Mouse (Mus musculus) CH12.LX (cell line): ENCODE data around the gene Lrp3. TPM values are rescaled to one million over a fixed set of nuclear protein-coding genes. Genes with fewer than 3 reads are reported as not detected.

Experiments
- DNase-seq: peaks from one replicate; pipeline ENCODE4 v3.0.0-alpha.2; 2013; ENCODE audit errors: extremely low read depth
- H3K27ac ChIP-seq: 2 replicates; pipeline ENCODE4 v1.5.1; 2012; ENCODE audit warnings: low read depth, mild to moderate bottlenecking, control low read depth, moderate library complexity; ENCODE audit not compliant: insufficient read depth
- H3K27me3 ChIP-seq: replicated peaks from 2 replicates; pipeline ENCODE3; 2012; ENCODE audit warnings: inconsistent platforms
- H3K36me3 ChIP-seq, 2 experiments: replicated peaks in 1 of 2; 2 replicates each; pipeline versions ENCODE3 to v1.6.1; 2012; ENCODE audit warnings: inconsistent platforms in 1 of 2, low read length in 1 of 2, mild to moderate bottlenecking in 1 of 2, mixed read lengths in 1 of 2, moderate library complexity in 1 of 2; ENCODE audit not compliant: control insufficient read depth in 1 of 2, insufficient read depth in 1 of 2
- H3K4me1 ChIP-seq, 2 experiments: 2 replicates each; pipeline ENCODE4 v1.6.1; 2012; ENCODE audit warnings: inconsistent platforms in 1 of 2, moderate library complexity in 1 of 2; ENCODE audit not compliant: insufficient read depth in 2 of 2, control insufficient read depth in 1 of 2
- H3K4me2 ChIP-seq: 2 replicates; pipeline ENCODE4 v1.6.1; 2012; ENCODE audit warnings: low read depth, mild to moderate bottlenecking, control low read depth; ENCODE audit not compliant: poor library complexity, insufficient read depth, severe bottlenecking
- H3K4me3 ChIP-seq, 3 experiments: fragments of 150-350 bp in 1 of 3; sonication (generic) in 1 of 3; replicated peaks in 1 of 3; 2 replicates each; pipeline versions ENCODE3 to v1.5.1; 2011 to 2012; ENCODE audit warnings: low read depth in 2 of 3, low read length in 2 of 3, mild to moderate bottlenecking in 2 of 3, moderate library complexity in 2 of 3, control low read depth in 1 of 3, improper control_type of control experiment in 1 of 3, inconsistent platforms in 1 of 3, mixed read lengths in 1 of 3; ENCODE audit not compliant: poor library complexity in 1 of 3
- H3K79me2 ChIP-seq: replicated peaks from 2 replicates; pipeline ENCODE4 v1.6.1; 2012; ENCODE audit warnings: mild to moderate bottlenecking, moderate library complexity; ENCODE audit not compliant: control insufficient read depth, poor library complexity, insufficient read depth, severe bottlenecking; ENCODE audit errors: extremely low read depth
- H3K9ac ChIP-seq: 2 replicates; pipeline ENCODE4 v1.6.1; 2012; ENCODE audit warnings: low read depth, mild to moderate bottlenecking, control low read depth, moderate library complexity; ENCODE audit not compliant: insufficient read depth
- H3K9me3 ChIP-seq: replicated peaks from 2 replicates; pipeline ENCODE3; 2012; ENCODE audit warnings: low read length, inconsistent platforms, mixed read lengths
- BHLHE40 ChIP-seq: IDR thresholded peaks from 2 replicates; pipeline ENCODE4 v1.6.1; 2011; ENCODE audit warnings: mild to moderate bottlenecking, low read depth, low read length, improper control_type of control experiment
- CHD1 ChIP-seq: IDR thresholded peaks from 2 replicates; pipeline ENCODE4 v1.6.1; 2012; ENCODE audit warnings: low read depth, low read length, improper control_type of control experiment, inconsistent platforms
- CTCF ChIP-seq, 2 experiments: IDR thresholded peaks in 1 of 2; conservative IDR thresholded peaks in 1 of 2; 2 replicates each; pipeline ENCODE4 v1.5.1; 2011 to 2012; ENCODE audit warnings: low read depth in 2 of 2, low read length in 2 of 2, improper control_type of control experiment in 1 of 2, inconsistent platforms in 1 of 2, mild to moderate bottlenecking in 1 of 2, moderate library complexity in 1 of 2
- EP300 ChIP-seq: IDR thresholded peaks from 2 replicates; pipeline ENCODE4 v1.6.1; 2011; ENCODE audit warnings: low read length, improper control_type of control experiment
- GABPA ChIP-seq: IDR thresholded peaks from 2 replicates; pipeline ENCODE4 v1.6.1; 2012; ENCODE audit warnings: low read depth, low read length, improper control_type of control experiment, inconsistent platforms; ENCODE audit not compliant: insufficient replicate concordance
- HCFC1 ChIP-seq: IDR thresholded peaks from 2 replicates; pipeline ENCODE4 v1.6.1; 2012; ENCODE audit warnings: low read depth, mild to moderate bottlenecking, inconsistent platforms, low read length, improper control_type of control experiment
- IRF4 ChIP-seq: IDR thresholded peaks from 2 replicates; pipeline ENCODE4 v1.6.1; 2014; ENCODE audit warnings: low read depth, mild to moderate bottlenecking, inconsistent platforms, low read length, improper control_type of control experiment
- JUN ChIP-seq: IDR thresholded peaks from 2 replicates; pipeline ENCODE4 v1.6.1; 2011; ENCODE audit warnings: low read depth, mild to moderate bottlenecking, low read length, improper control_type of control experiment, moderate library complexity; ENCODE audit not compliant: insufficient read depth
- MAFK ChIP-seq: IDR thresholded peaks from 2 replicates; pipeline ENCODE4 v1.6.1; 2011; ENCODE audit warnings: low read length, improper control_type of control experiment; ENCODE audit not compliant: insufficient replicate concordance
- MEF2A ChIP-seq: IDR thresholded peaks from 2 replicates; pipeline ENCODE4 v1.6.1; 2014; ENCODE audit warnings: low read depth, mild to moderate bottlenecking, inconsistent platforms, low read length, improper control_type of control experiment, borderline replicate concordance
- NRF1 ChIP-seq: IDR thresholded peaks from 2 replicates; pipeline ENCODE4 v1.6.1; 2014; ENCODE audit warnings: low read depth, mild to moderate bottlenecking, inconsistent platforms, low read length, improper control_type of control experiment, moderate library complexity
- POLR2A ChIP-seq: IDR thresholded peaks from 2 replicates; pipeline ENCODE4 v1.6.1; 2011; ENCODE audit warnings: low read depth, mild to moderate bottlenecking, improper control_type of control experiment, low read length
- RAD21 ChIP-seq: IDR thresholded peaks from 2 replicates; pipeline ENCODE4 v1.6.1; 2011; ENCODE audit warnings: low read depth, mild to moderate bottlenecking, low read length, improper control_type of control experiment, moderate library complexity
- RCOR1 ChIP-seq: conservative IDR thresholded peaks from 2 replicates; pipeline ENCODE4 v1.6.1; 2012; ENCODE audit warnings: low read depth, mild to moderate bottlenecking, inconsistent platforms, low read length, improper control_type of control experiment
- SMC3 ChIP-seq: IDR thresholded peaks from 2 replicates; pipeline ENCODE4 v1.6.1; 2011; ENCODE audit warnings: low read depth, low read length, improper control_type of control experiment
- TBP ChIP-seq: conservative IDR thresholded peaks from 2 replicates; pipeline ENCODE4 v1.6.1; 2011; ENCODE audit warnings: low read depth, low read length, improper control_type of control experiment
- UBTF ChIP-seq: IDR thresholded peaks from 2 replicates; pipeline ENCODE4 v1.6.1; 2012; ENCODE audit warnings: low read depth, mild to moderate bottlenecking, inconsistent platforms, low read length, improper control_type of control experiment, moderate library complexity
- USF2 ChIP-seq: conservative IDR thresholded peaks from 2 replicates; pipeline ENCODE4 v1.6.1; 2011; ENCODE audit warnings: low read depth, low read length, improper control_type of control experiment
- ZMIZ1 ChIP-seq: IDR thresholded peaks from 2 replicates; pipeline ENCODE4 v1.6.1; 2012; ENCODE audit warnings: low read depth, mild to moderate bottlenecking, inconsistent platforms, low read length, improper control_type of control experiment
- dilution Hi-C: fragments of 300-500 bp; cut with MboI; formaldehyde crosslinking; loops from 2 replicates; pipeline ENCODE4 v1.14.3; 2020; ENCODE audit warnings: low sequenced_read_pairs; ENCODE audit not compliant: extremely low pct_unique_long_range_greater_than_20kb, extremely low pct_ligation_motif_present
- in situ Hi-C: fragments of 300-500 bp; cut with MboI; formaldehyde crosslinking; loops from 3 replicates; pipeline ENCODE4 v1.14.3; 2019; ENCODE audit warnings: low sequenced_read_pairs, low pct_ligation_motif_present, low pct_unique_long_range_greater_than_20kb, mixed read lengths
- polyA plus RNA-seq: library from polyadenylated mRNA; unstranded; fragments of >175 nt; gene quantifications from 2 replicates; pipeline ENCODE4 v1.2.1, GENCODE M21; 2012; ENCODE audit warnings: low read depth; ENCODE audit not compliant: insufficient read length
- total RNA-seq, 2 experiments: library from RNA; depleted of rRNA; stranded (reverse); fragments of 300-350 nt in 1 of 2; fragments of >200 nt in 1 of 2; gene quantifications; 2 replicates each; pipeline ENCODE4 v1.2.3; 2012 to 2014

Lrp3 gene
- total and polyA plus RNA-seq, 3 experiments, result not detected

DNA sequence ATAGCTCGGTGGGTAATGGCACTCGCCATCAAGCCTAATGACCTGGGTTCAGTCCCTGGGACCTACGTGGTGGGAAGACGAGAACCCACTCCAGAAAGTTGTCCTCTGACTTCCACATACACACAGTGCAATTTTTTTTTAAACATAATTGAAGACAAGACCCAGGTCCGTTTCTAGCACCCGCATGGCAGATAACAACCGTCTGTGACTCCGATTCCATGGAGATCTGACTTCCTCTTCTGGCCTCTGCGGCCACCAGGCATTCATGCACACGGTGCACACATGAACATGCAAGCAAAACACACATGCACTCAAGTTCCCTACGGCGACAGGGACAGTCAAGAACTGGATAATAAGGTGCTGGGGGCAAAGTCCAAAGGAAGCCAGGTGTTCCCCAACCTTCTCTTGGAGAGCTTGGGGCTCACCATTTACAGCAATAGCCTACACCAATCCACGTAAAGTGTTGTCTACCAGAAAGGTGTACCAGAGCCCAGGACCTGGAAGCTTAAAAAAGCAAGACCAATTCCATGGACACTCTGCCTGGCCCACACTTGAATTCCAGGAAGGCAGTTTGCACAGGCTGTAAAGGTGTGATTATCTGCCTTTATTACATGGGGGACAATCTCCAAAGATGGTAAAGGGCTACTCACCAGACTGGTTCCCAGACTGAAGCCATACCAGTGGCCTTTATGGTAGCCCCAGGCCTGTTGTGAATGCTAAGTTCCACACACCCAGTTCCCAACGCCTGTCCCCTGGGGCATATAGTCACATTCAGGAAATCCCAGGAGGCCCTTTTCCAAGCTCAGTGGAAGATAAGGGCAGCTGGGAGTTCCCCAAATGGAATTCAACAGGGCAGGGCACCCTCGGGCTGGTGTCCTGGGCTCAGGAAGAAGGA, 48.5 kb upstream of the Lrp3 start:
- no peak overlapping the region for H3K27ac ChIP-seq
- dilution Hi-C loops, result no loop called here
- H3K4me2 ChIP-seq, result no peak overlapping the region
- H3K36me3 ChIP-seq, result no peaks in the 10 kb centered on the region
- H3K9ac ChIP-seq, result no peak overlapping the region
- in situ Hi-C loops, result no loop called here
- no peak overlapping the region for H3K4me3 ChIP-seq
- H3K27me3 ChIP-seq, result peaks cover 29% of the 10 kb centered on the region
- H3K4me1 ChIP-seq, result no peaks in the 10 kb centered on the region; a peak in 1 of 4 replicates
- DNase-seq, result no peak
- no peaks in the 10 kb centered on the region for H3K79me2 ChIP-seq
- TF ChIP-seq RCOR1, result no peak
- H3K9me3 ChIP-seq, result peaks cover 3% of the 10 kb centered on the region

DNA sequence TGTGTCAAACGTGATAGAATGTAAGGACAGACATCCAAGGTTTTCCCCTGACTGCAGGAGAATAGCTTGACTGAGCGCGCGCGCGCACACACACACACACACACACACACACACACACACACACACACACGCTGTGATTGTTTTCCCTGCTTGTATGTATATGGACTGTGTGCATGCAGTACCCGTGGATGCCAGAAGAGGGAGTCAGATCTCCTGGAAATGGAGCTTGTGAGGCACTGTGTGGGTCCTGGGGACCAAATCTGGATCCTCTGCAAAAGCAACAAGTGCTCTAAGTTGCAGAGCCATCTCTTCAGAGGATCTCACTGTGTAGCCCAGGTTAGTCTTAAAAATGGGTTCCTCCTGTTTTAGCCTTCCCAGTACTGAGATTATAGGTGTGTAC, 44.1 kb upstream of the Lrp3 start:
- peaks cover 31% of the 10 kb centered on the region for H3K27me3 ChIP-seq
- dilution Hi-C loops (no loop called here), in situ Hi-C loops (loop anchor here (5.0 kb wide), 1 partner anchor 82 kb away; no protein-coding TSS in a partner anchor)
- H3K27ac ChIP-seq, result no peak overlapping the region
- H3K79me2 ChIP-seq, result no peaks in the 10 kb centered on the region
- no peak overlapping the region for H3K4me3 ChIP-seq
- no peak overlapping the region for H3K9ac ChIP-seq
- H3K4me2 ChIP-seq, result no peak overlapping the region
- no peak for DNase-seq
- TF ChIP-seq CTCF (conservative IDR thresholded peaks at IDR 0.05 in 1 of 2, IDR thresholded peaks at IDR 0.05 in 1 of 2; ENCODE audit: low read depth in 2 of 2, low read length in 2 of 2) (peak; percentile 19 to 29; a peak in 1 of 4 replicates), EP300 (no peak)
- H3K4me1 ChIP-seq, result peaks cover 11 to 21% of the 10 kb centered on the region in 2 experiments
- H3K36me3 ChIP-seq, result no peaks in the 10 kb centered on the region
- H3K9me3 ChIP-seq, result peaks cover 3% of the 10 kb centered on the region

DNA sequence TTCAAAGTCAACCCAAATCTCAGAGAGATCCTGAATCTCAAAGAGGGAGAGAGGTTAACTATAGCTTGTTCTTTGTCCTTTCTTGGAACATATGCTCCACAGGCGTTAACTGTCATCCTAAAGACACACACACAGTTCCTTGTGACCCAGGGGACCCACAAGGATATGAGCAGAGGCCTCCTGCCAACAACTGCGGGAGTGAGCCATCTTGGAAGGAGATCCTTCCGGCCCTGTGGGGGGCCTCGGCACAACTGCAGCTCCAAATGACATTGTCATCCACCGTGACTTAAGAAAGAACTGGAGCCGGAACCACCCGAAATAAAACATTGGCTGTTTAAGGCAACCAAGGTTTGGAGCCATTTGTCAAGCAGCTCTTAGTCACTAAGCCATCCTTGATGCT, 43.0 kb upstream of the Lrp3 start:
- no peak for DNase-seq
- H3K27ac ChIP-seq, result no peak overlapping the region
- H3K27me3 ChIP-seq, result peaks cover 23% of the 10 kb centered on the region
- no peak overlapping the region for H3K9ac ChIP-seq
- peaks cover 11 to 21% of the 10 kb centered on the region in 2 experiments for H3K4me1 ChIP-seq
- H3K36me3 ChIP-seq, result no peaks in the 10 kb centered on the region
- H3K4me3 ChIP-seq, result no peak overlapping the region
- H3K4me2 ChIP-seq, result no peak overlapping the region
- no peaks in the 10 kb centered on the region for H3K79me2 ChIP-seq
- in situ Hi-C loops, result loop anchor here (5.0 kb wide), 1 partner anchor 81 kb away; no protein-coding TSS in a partner anchor
- peaks cover 3% of the 10 kb centered on the region for H3K9me3 ChIP-seq
- TF ChIP-seq SMC3, result no peak
- no peak for TF ChIP-seq NRF1
- no peak for TF ChIP-seq JUN
- no peak for TF ChIP-seq TBP
- TF ChIP-seq HCFC1, result no peak
- no peak for TF ChIP-seq GABPA
- no peak for TF ChIP-seq BHLHE40
- no peak for TF ChIP-seq MAFK
- TF ChIP-seq IRF4, result no peak
- no peak for TF ChIP-seq RAD21
- no peak for TF ChIP-seq USF2
- no peak for TF ChIP-seq CHD1
- TF ChIP-seq CTCF (conservative IDR thresholded peaks at IDR 0.05 in 1 of 2, IDR thresholded peaks at IDR 0.05 in 1 of 2; ENCODE audit: low read depth in 2 of 2, low read length in 2 of 2), result no peak
- no peak for TF ChIP-seq UBTF
- TF ChIP-seq MEF2A, result no peak
- TF ChIP-seq ZMIZ1, result no peak
- no peak for TF ChIP-seq POLR2A
- TF ChIP-seq, all 38 proteins: peak for 0
- dilution Hi-C loops, result no loop called here
